Mouse (Mus musculus) frontal cortex, postnatal 36 days (tissue): ENCODE data around the gene Mfsd1.

Source experiments
- DNase-seq, 2 experiments: peaks; one replicate each; pipeline ENCODE4 v3.0.0; 2022; ENCODE audit warnings: low spot score in 2 of 2

Gene Mfsd1

GRCm38 (mm10) chr3:67582273-67583124 is at the start of gene Mfsd1:
Gene Mfsd1, plus strand, starts transcription at chr3:67582741.
- peak; percentile 81 to 86 for DNase-seq

- no peak for DNase-seq
These were observed 38.9 kb upstream of the Mfsd1 start for GRCm38 (mm10) chr3:67543630-67544029.

GRCm38 (mm10) chr3:67551193-67551592 is 31.3 kb upstream of the Mfsd1 start:
- DNase-seq = no peak

- DNase-seq = peak in 1 of 2 experiments; percentile 6
These were observed 29.3 kb upstream of the Mfsd1 start for GRCm38 (mm10) chr3:67553281-67553680.

GRCm38 (mm10) chr3:67553927-67554448 is 28.6 kb upstream of the Mfsd1 start:
- DNase-seq = no peak

- no peak for DNase-seq
These were observed 27.3 kb upstream of the Mfsd1 start for GRCm38 (mm10) chr3:67555211-67555610.

- no peak for DNase-seq
These were observed 25.3 kb upstream of the Mfsd1 start for GRCm38 (mm10) chr3:67557200-67557651.

- no peak for DNase-seq
These were observed 24.7 kb upstream of the Mfsd1 start for GRCm38 (mm10) chr3:67557718-67558354.

GRCm38 (mm10) chr3:67564731-67565357 is 17.7 kb upstream of the Mfsd1 start:
- DNase-seq = peak in 1 of 2 experiments; percentile 17

GRCm38 (mm10) chr3:67565540-67566227 is 16.9 kb upstream of the Mfsd1 start:
- no peak for DNase-seq

GRCm38 (mm10) chr3:67568015-67568618 is 14.4 kb upstream of the Mfsd1 start:
- peak; percentile 66 to 80 for DNase-seq

GRCm38 (mm10) chr3:67572918-67573317 is 9.6 kb upstream of the Mfsd1 start:
- peak; percentile 8 to 16 for DNase-seq

- DNase-seq = no peak
These were observed 9.0 kb upstream of the Mfsd1 start for GRCm38 (mm10) chr3:67573523-67573922.

GRCm38 (mm10) chr3:67576248-67576647 is 6.3 kb upstream of the Mfsd1 start:
- DNase-seq = no peak

- DNase-seq = no peak
These were observed 5.8 kb upstream of the Mfsd1 start for GRCm38 (mm10) chr3:67576724-67577123.

- DNase-seq = no peak
These were observed 744 bp downstream of the Mfsd1 start for GRCm38 (mm10) chr3:67583125-67583845.

GRCm38 (mm10) chr3:67583846-67584186 is 1.3 kb downstream of the Mfsd1 start:
- DNase-seq = no peak

GRCm38 (mm10) chr3:67586511-67586910 is 4.0 kb downstream of the Mfsd1 start:
- no peak for DNase-seq

- no peak for DNase-seq
These were observed 4.9 kb downstream of the Mfsd1 start for GRCm38 (mm10) chr3:67587430-67587829.

GRCm38 (mm10) chr3:67601616-67602138 is 19.1 kb downstream of the Mfsd1 start:
- no peak for DNase-seq
